Mouse (Mus musculus) ovary, postnatal 10 days (tissue): ENCODE results near the gene Rtn4.
"Not testable (repeated sequence)": the region's sequence is repeated elsewhere in the genome, so short reads cannot be mapped to it uniquely, and the experiment has no call there.

Experiments used
- DNase-seq: peaks from one replicate; pipeline ENCODE4 v3.0.0; 2022; ENCODE audit warnings: low spot score

Gene Rtn4

GRCm38 (mm10) chr11:29714114-29714513 is 21.4 kb downstream of the Rtn4 start:
- no peak for DNase-seq

- no peak for DNase-seq
Measured at GRCm38 (mm10) chr11:29714789-29715188, 22.0 kb downstream of the Rtn4 start.

GRCm38 (mm10) chr11:29715499-29715898 is 22.8 kb downstream of the Rtn4 start:
- DNase-seq: no peak

GRCm38 (mm10) chr11:29718541-29718940 is 25.8 kb downstream of the Rtn4 start:
- no peak for DNase-seq

GRCm38 (mm10) chr11:29719597-29719996 is 26.9 kb downstream of the Rtn4 start:
- DNase-seq: no peak

- DNase-seq: no peak
Measured at GRCm38 (mm10) chr11:29724213-29724612, 31.5 kb downstream of the Rtn4 start.

GRCm38 (mm10) chr11:29725167-29725566 is 32.4 kb downstream of the Rtn4 start:
- no peak for DNase-seq

- no peak for DNase-seq
Measured at GRCm38 (mm10) chr11:29725610-29726009, 32.9 kb downstream of the Rtn4 start.

- DNase-seq: no peak
Measured at GRCm38 (mm10) chr11:29727901-29728300, 35.2 kb downstream of the Rtn4 start.

GRCm38 (mm10) chr11:29739752-29740151 is 47.0 kb downstream of the Rtn4 start:
- no peak for DNase-seq

- no peak for DNase-seq
Measured at GRCm38 (mm10) chr11:29744760-29745430, 52.1 kb downstream of the Rtn4 start.

- DNase-seq: no peak
Measured at GRCm38 (mm10) chr11:29745513-29745912, 52.8 kb downstream of the Rtn4 start.

- DNase-seq: no peak
Measured at GRCm38 (mm10) chr11:29746203-29746602, 53.5 kb downstream of the Rtn4 start.

GRCm38 (mm10) chr11:29747365-29747764 is 54.6 kb downstream of the Rtn4 start:
- DNase-seq: no peak

GRCm38 (mm10) chr11:29747881-29748280 is 55.1 kb downstream of the Rtn4 start:
- no peak for DNase-seq

- DNase-seq: no peak
Measured at GRCm38 (mm10) chr11:29748750-29749467, 56.2 kb downstream of the Rtn4 start.

- no peak for DNase-seq
Measured at GRCm38 (mm10) chr11:29749468-29749829, 56.7 kb downstream of the Rtn4 start.

GRCm38 (mm10) chr11:29751013-29751412 is 58.3 kb downstream of the Rtn4 start:
- DNase-seq: no peak

GRCm38 (mm10) chr11:29751648-29752611 is 59.2 kb downstream of the Rtn4 start:
- DNase-seq: no peak

GRCm38 (mm10) chr11:29756007-29756406 is 63.3 kb downstream of the Rtn4 start:
- DNase-seq: not testable (repeated sequence)

- DNase-seq: no peak
Measured at GRCm38 (mm10) chr11:29758617-29759016, 65.9 kb downstream of the Rtn4 start.

- no peak for DNase-seq
Measured at GRCm38 (mm10) chr11:29761387-29761786, 68.6 kb downstream of the Rtn4 start.

- DNase-seq: no peak
Measured at GRCm38 (mm10) chr11:29762768-29763167, 70.0 kb downstream of the Rtn4 start.
